Mouse (Mus musculus) monocyte, adult 2 months (primary cell): Measurements from ENCODE around the gene Abcc9.
"Not testable (repeated sequence)": the region's sequence is repeated elsewhere in the genome, so short reads cannot be mapped to it uniquely, and the experiment has no call there.

Experiments used
- DNase-seq, 2 experiments: peaks; one replicate each; pipeline ENCODE4 v3.0.0; 2022; ENCODE audit warnings: low spot score in 2 of 2, low read depth in 1 of 2

Gene Abcc9

GRCm38 (mm10) chr6:142706688-142707087 is 4.6 kb upstream of the Abcc9 start:
- DNase-seq = no peak

- no peak for DNase-seq
These were observed 1.4 kb upstream of the Abcc9 start for GRCm38 (mm10) chr6:142703441-142703930.

- DNase-seq = no peak
These were observed 954 bp downstream of the Abcc9 start for GRCm38 (mm10) chr6:142701161-142701560.

- DNase-seq = no peak
These were observed 1.4 kb downstream of the Abcc9 start for GRCm38 (mm10) chr6:142700753-142701152.

DNA sequence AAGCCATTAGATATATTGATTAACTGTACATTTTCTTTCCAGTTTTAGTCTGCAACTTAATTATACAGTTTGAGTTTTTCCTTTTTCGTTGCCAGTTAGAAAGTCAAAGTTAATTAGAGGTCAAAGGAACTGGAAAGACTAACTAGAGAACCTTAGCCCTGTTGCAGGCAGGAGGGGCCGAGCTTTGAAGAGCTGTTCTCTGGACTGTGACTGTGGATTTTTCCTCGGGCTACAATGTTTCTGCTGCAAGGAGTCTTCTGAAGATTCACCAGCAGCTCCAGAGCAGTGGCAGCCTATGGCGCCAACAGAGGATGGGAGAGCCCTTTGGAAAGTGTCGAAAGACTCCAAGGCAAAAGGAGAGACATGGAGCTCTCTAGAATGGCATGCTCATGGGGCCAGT is 10.0 kb downstream of the Abcc9 start:
- no peak for DNase-seq

DNA sequence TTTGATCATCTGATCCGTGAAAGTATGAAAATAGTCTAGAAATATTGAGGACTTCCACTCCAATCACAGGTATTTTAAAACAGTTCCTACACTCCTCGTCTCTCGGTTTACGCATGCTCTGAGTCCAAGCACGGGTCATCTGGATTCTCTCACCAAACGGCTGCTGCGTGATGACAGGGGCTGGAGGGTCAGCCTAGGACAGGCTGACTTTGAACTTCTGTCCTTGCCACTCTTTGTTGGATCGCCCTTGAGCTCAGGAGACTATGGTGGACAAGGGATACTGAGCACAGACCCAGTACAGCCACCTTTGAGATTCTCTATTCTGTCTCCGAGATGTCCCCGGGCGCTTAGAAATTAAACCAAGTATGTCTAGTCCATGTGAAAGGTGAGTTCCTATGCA is 12.4 kb downstream of the Abcc9 start:
- DNase-seq = no peak

GRCm38 (mm10) chr6:142682985-142683691 is 19.0 kb downstream of the Abcc9 start:
- no peak for DNase-seq

DNA sequence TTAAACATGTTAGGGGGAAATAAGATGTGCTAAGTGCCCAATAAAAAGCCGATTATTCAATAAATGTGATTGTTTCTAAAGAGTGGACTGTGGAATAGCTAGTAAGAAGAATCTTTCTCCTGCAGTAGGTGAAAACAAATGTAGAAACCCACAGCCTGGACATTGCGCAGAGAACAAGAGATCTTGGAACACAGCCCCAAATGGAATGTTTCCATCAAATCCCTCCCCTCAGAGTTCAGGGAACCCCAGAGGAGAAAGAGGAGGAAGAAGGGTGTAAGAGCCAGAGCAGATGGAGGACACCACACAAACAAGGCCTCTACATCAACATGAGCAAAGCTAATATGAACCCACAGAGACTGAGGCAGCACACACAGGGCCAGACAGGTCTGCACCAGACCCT is 32.1 kb downstream of the Abcc9 start:
- DNase-seq = no peak

GRCm38 (mm10) chr6:142669343-142669742 is 32.8 kb downstream of the Abcc9 start:
- no peak for DNase-seq

GRCm38 (mm10) chr6:142668831-142669230 is 33.3 kb downstream of the Abcc9 start:
- no peak for DNase-seq

DNA sequence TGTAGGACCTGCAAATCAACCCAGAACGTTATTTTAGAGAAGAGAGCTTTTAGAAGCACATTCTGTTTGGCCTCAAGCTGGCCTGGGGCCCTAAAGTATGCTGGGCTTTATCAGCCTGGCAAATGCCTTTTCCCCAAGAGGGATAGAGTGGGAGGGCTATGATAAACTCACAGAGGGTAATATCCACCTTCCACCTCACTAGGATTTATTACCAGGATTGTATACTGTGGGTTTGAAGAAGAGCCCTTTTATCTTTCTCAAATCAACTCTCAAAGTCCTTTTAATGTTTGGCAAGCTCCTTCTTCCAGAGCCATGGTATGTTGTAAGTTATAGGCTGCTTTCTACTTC is 33.7 kb downstream of the Abcc9 start:
- no peak for DNase-seq

DNA sequence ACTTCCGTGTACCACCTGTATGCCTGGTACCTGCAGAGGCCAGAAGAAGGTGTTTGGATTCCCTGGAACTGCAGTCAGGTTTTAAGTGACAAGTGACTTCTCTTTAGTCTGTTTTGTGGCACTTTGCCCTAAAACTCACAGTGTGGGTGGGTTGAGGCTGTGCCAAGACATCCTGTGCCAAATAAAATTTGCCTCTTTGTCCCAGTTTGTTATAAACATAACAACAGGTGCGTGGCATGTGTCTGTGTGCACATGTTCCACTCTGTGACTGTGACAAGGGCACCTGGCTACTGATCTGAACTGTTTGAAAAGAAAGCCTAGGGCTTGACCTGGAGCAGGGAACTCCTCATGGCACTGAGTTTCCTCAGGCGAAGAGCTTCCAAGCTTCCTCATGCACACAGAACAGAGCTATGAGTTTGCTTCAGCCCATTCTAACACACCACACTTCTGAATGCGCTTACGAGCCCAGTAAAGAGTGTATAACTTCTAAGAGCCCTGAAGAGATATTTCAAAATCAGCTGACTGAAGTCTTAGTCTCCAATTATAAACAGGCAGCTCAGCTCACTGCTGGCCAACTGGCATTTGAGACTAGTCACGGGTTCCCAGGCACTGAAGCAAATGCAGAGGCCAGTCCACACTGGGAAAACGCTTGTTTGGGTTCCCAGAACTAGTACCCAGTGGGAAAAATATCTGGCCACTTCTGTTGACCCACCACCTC is 34.3 kb downstream of the Abcc9 start:
- DNase-seq = no peak

DNA sequence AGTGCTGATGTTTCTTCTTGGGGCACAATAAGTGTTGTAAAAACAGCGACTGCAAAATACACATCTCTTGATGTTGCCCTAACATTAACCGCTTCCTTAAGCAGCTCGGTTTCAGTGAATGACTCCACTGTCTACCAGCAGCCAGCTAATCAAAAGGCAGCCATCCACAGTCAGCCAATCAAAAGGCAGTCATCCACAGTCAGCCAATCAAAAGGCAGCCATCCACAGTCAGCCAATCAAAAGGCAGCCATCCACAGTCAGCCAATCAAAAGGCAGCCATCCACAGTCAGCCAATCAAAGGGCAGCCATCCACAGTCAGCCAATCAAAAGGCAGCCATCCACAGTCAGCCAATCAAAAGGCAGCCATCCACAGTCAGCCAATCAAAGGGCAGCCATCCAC is 40.1 kb downstream of the Abcc9 start:
- DNase-seq = not testable (repeated sequence)

DNA sequence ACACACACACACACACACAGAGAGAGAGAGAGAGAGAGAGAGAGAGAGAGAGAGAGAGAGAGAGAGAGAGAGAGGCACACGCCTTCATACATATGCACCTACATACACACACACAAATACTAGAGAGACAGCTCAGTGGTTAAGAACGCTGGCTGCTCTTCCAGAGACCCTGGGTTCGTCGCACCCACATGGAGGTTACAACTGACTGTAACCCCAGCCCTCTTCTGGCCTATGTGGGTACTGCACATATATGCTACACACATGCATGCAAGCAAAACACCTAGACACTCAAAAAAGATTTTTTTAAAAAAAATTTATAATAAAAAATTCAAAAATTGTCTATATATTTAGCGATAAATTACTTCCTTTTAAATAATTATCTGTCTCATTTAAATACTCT is 43.1 kb downstream of the Abcc9 start:
- no peak for DNase-seq

DNA sequence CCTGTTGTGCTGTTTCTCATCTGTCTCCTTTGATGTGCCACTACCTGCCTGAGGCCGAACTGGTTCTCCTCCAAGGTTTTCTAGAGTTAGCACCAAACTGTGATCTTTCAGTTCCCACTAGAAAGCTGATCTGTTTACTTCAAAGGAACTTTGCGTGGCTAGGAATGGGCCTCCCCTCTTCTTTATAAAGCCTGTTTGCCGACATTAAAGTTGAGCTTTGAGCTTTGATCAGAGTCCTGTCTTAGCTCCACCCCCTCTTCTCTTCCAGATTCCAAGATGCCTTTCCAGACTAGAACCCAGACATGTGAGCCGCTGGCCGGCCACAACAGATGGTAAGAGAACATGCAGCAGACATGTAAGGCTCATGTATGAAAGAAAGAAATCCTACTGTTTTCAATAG is 47.6 kb downstream of the Abcc9 start:
- DNase-seq = no peak

- DNase-seq = no peak
These were observed 49.9 kb downstream of the Abcc9 start for GRCm38 (mm10) chr6:142652175-142652574.

DNA sequence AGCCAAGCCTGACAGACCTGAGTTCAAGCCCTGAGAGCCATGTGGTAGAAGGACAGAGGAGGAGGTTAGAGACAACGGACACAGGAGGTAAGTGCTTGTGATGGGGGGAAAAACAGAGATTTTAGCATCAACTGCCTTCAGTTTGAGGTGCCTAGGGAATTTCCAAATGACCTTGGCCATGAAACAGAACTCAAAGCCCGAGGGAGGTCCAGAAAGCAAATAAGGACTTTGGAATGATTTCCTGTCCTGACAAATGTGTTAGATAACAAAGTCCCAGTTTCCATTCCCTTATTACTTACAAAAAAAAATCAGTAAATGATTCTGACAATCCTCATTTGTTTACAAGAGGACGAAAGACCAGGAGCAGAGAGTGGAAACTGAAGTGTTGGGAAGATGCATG is 52.8 kb downstream of the Abcc9 start:
- DNase-seq = no peak

- no peak for DNase-seq
These were observed 56.6 kb downstream of the Abcc9 start for GRCm38 (mm10) chr6:142645474-142645873.

GRCm38 (mm10) chr6:142639301-142639700 is 62.8 kb downstream of the Abcc9 start:
- no peak for DNase-seq

- DNase-seq = no peak
These were observed 66.5 kb downstream of the Abcc9 start for GRCm38 (mm10) chr6:142635654-142636053.

DNA sequence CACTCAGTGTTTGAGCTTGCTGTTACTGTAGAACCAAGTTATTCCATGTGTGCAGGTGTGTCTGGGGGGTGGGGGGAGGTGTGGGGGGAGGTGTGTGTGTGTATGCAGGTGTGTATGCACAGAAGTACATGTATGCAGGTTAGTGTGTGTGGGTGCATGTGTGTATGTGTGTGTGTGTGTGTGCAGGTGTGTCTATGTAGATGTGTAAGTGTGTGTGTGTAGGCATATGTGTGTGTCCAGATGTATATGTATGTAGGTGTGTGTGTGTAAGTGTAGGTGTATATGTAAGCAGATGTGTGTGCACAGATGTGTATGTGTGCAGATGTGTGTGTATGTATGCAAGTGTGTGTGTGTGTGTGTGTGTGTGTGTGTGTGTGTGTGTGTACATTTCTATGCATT is 66.9 kb downstream of the Abcc9 start:
- DNase-seq = no peak

GRCm38 (mm10) chr6:142634530-142635184 is 67.5 kb downstream of the Abcc9 start:
- no peak for DNase-seq
